Mouse (Mus musculus) hindbrain, embryonic 15.5 days (tissue): ENCODE results near the gene Cln5. TPM values are rescaled to one million over a fixed set of nuclear protein-coding genes. Genes with fewer than 3 reads are reported as not detected.

ENCODE experiments used
- ATAC-seq: fragments of 200-750 bp; cut with Nextera tagmentation; 2 replicates; pipeline ENCODE4 v1.8.0; 2017; ENCODE audit warnings: low read depth, moderate number of reproducible peaks, moderate TSS enrichment; ENCODE audit not compliant: low FRiP score
- H3K27ac ChIP-seq: fragments of 300-500 bp; sonication (generic); replicated peaks from 2 replicates; pipeline ENCODE4 v1.5.1; 2015; ENCODE audit warnings: mild to moderate bottlenecking, inconsistent platforms
- H3K27me3 ChIP-seq: fragments of 300-500 bp; sonication (generic); 2 replicates; pipeline ENCODE4 v1.6.1; 2015; ENCODE audit warnings: control low read depth, inconsistent platforms
- H3K36me3 ChIP-seq: fragments of 300-500 bp; sonication (generic); 2 replicates; pipeline ENCODE4 v1.6.1; 2015; ENCODE audit warnings: control low read depth, inconsistent platforms
- H3K4me1 ChIP-seq: fragments of 300-500 bp; sonication (generic); replicated peaks from 2 replicates; pipeline ENCODE4 v1.6.1; 2015; ENCODE audit warnings: control low read depth, inconsistent platforms
- H3K4me2 ChIP-seq: fragments of 300-500 bp; sonication (generic); 2 replicates; pipeline ENCODE4 v1.6.1; 2015; ENCODE audit warnings: moderate library complexity, mild to moderate bottlenecking, inconsistent platforms
- H3K4me3 ChIP-seq: fragments of 300-500 bp; sonication (generic); 2 replicates; pipeline ENCODE4 v1.5.1; 2015; ENCODE audit warnings: mild to moderate bottlenecking, inconsistent platforms
- H3K9ac ChIP-seq: fragments of 300-500 bp; sonication (generic); 2 replicates; pipeline ENCODE4 v1.6.1; 2015; ENCODE audit warnings: inconsistent platforms
- H3K9me3 ChIP-seq: fragments of 300-500 bp; sonication (generic); 2 replicates; pipeline ENCODE4 v1.6.1; 2016; ENCODE audit warnings: control low read depth, inconsistent platforms
- WGBS: fragments of 180-500 bp; shearing (Covaris S2); methylation state at CpG from one replicate; pipeline ENCODE4 v1.1.7; 2015; 5-methylcytosine and 5-hydroxymethylcytosine counted together
- polyA plus RNA-seq: library from polyadenylated mRNA; unstranded; fragments of >200 nt; fragmentation: Nextera tagmentation; extraction: Ambion mirVana; gene quantifications from 2 replicates; pipeline ENCODE4 v1.2.1, GENCODE M21; 2015

Cln5 gene
- polyA plus RNA-seq: 13.6 and 13.7 TPM in 2 replicates

GRCm38 (mm10) chr14:103069864-103070611 lies at the start of gene Cln5:
TSS of gene Cln5 (plus strand) at chr14:103070216.
- ATAC-seq: peak; percentile 98
- under 1% methylated on average over 65 of the region's 65 CpGs for WGBS
- Histone ChIP-seq H3K9me3 (no peaks in the 10 kb centered on the region), H3K4me2 (peak within 1 kb of the TSS; percentile 82), H3K36me3 (peaks cover 4% of the 10 kb centered on the region; the same call in 1 of the 2 replicates), H3K9ac (peak within 1 kb of the TSS; percentile 68), H3K4me3 (peak within 1 kb of the TSS; percentile 75), H3K4me1 (peaks cover 10% of the 10 kb centered on the region), H3K27ac (peak within 1 kb of the TSS; percentile 79), H3K27me3 (no peaks in the 10 kb centered on the region)

DNA sequence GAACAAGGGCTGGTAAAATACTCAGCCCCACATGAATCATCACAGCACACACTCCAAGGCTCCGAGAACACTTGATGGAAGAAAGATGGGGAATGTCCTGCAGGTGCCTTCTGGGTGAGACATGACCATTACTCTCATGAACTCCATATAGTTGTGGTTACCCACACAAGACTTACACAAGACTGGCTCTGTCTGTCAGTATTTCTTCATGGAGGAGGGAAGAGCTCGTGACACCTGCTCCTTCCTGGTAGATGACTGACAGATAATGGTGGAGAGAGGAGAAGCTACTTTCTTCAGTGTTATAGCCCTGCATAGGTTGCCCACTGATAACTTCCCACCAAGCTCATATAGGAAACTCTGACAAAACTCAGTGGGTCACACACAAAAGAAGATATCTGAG lies 40.8 kb upstream of the Cln5 start:
- no peak for ATAC-seq
- H3K27ac ChIP-seq: no peak overlapping the region
- H3K9me3 ChIP-seq: no peaks in the 10 kb centered on the region
- 90% methylated on average over 2 of the region's 2 CpGs for WGBS
- H3K9ac ChIP-seq: no peak overlapping the region
- H3K36me3 ChIP-seq: no peaks in the 10 kb centered on the region
- no peaks in the 10 kb centered on the region for H3K4me1 ChIP-seq
- no peak overlapping the region for H3K4me2 ChIP-seq
- H3K4me3 ChIP-seq: no peak overlapping the region
- no peaks in the 10 kb centered on the region for H3K27me3 ChIP-seq

- Histone ChIP-seq H3K4me3 (no peak overlapping the region), H3K9me3 (no peaks in the 10 kb centered on the region), H3K36me3 (no peaks in the 10 kb centered on the region), H3K27me3 (no peaks in the 10 kb centered on the region), H3K27ac (no peak overlapping the region), H3K4me2 (no peak overlapping the region), H3K4me1 (no peaks in the 10 kb centered on the region), H3K9ac (no peak overlapping the region)
- no peak for ATAC-seq
- 80% methylated on average over 10 of the region's 10 CpGs for WGBS
Observed at GRCm38 (mm10) chr14:103033271-103033823, 36.7 kb upstream of the Cln5 start.

DNA sequence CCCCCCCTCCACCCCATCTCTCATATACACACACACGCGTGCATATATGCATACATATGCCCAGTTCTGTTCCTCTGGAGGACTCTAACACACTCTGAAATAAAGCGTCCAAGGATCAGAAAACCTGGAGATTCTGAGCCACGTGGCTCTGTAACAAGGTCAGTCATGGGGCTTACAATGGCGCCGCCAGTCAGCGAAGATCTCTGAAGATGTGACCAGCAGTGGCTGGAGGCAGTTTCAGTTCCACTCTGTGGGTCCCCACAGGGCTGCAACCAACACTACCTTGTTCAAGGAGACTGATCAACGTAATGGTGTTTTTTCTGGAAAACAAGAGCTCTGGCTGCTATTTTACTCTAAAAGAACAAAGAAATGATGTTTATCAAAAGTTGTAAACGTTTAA lies 35.9 kb upstream of the Cln5 start:
- Histone ChIP-seq H3K9me3 (no peaks in the 10 kb centered on the region), H3K4me1 (no peaks in the 10 kb centered on the region), H3K4me2 (no peak overlapping the region), H3K36me3 (no peaks in the 10 kb centered on the region), H3K4me3 (no peak overlapping the region), H3K27me3 (no peaks in the 10 kb centered on the region), H3K9ac (no peak overlapping the region), H3K27ac (no peak overlapping the region)
- ATAC-seq: no peak
- 88% methylated on average over 9 of the region's 9 CpGs for WGBS

DNA sequence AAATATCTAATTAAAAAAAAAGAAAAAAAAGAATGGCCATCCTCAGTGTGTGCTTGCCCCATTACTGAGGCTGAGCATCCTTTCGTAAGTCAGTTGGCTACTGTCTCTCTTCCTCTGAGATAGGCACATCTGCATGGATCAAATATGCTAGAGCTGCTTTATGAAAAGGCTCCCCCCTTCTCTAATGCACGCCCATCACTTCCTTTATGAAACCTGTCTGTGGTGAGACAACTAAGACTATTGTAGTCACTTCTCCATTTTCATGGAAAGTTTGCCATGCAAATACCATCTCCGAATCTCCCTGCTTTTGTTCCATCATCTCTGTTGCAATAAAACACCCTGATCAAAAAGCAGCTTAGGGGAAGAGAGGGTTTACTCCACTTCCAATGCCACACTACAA lies 33.0 kb upstream of the Cln5 start:
- no peak for ATAC-seq
- H3K9me3 ChIP-seq: no peaks in the 10 kb centered on the region
- H3K9ac ChIP-seq: no peak overlapping the region
- H3K4me2 ChIP-seq: no peak overlapping the region
- WGBS: 79% methylated on average over 3 of the region's 3 CpGs
- H3K36me3 ChIP-seq: no peaks in the 10 kb centered on the region
- no peaks in the 10 kb centered on the region for H3K27me3 ChIP-seq
- H3K4me1 ChIP-seq: no peaks in the 10 kb centered on the region
- H3K27ac ChIP-seq: no peak overlapping the region
- H3K4me3 ChIP-seq: no peak overlapping the region

GRCm38 (mm10) chr14:103046677-103047076 lies 23.3 kb upstream of the Cln5 start, which contains the start of gene Acod1:
TSS of gene Acod1 (plus strand) at chr14:103046977.
- H3K4me1 ChIP-seq: no peaks in the 10 kb centered on the region

DNA sequence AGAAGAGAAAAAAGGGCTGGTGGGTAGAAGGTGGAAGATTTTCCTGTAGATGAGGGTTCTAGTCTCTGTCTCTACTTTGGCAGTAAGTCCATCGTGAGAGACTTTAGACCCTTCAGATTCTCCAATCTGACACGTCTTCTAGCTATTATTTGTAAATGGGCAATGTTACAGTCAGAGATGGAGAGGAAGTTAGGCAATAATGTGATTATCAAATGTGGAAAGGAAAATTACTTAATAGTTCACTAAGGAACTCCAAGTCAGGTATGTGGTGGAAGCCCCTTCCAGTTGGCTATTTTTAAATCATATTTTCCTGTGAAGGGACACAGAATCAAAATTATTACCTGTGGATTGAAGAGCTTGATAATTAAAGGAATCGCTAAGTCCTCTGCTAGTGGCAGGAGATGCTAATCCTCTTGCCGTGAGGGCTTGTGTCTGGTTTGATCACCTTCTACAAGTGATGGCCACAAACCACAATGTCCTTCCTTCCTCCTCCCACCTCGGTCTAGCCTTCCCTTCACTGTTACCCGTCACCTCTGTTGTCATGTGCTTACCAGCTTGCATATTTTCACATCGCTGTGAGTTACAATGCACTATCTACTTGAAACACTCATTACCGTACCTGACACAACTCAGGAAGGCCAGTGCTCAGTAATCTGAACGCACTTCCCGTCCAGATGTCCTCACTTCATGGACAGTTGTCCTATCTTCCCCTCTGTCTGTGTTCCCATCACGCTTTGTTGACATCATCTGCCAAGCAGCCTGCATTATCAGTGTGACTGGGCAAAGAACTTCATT lies 21.5 kb upstream of the Cln5 start:
- Histone ChIP-seq H3K4me1 (no peaks in the 10 kb centered on the region), H3K9ac (no peak overlapping the region), H3K4me3 (no peak overlapping the region), H3K9me3 (no peaks in the 10 kb centered on the region), H3K27ac (no peak overlapping the region), H3K27me3 (no peaks in the 10 kb centered on the region), H3K36me3 (no peaks in the 10 kb centered on the region), H3K4me2 (no peak overlapping the region)
- no peak for ATAC-seq
- WGBS: 90% methylated on average over 11 of the region's 11 CpGs

More at GRCm38 (mm10) chr14:103046677-103047076, 23.3 kb upstream of the Cln5 start, which contains the start of gene Acod1:
- H3K9me3 ChIP-seq: no peaks in the 10 kb centered on the region
- no peak within 1 kb of the TSS for H3K4me3 ChIP-seq
- H3K27me3 ChIP-seq: no peaks in the 10 kb centered on the region
- H3K36me3 ChIP-seq: no peaks in the 10 kb centered on the region
- no peak within 1 kb of the TSS for H3K9ac ChIP-seq
- no peak within 1 kb of the TSS for H3K4me2 ChIP-seq
- H3K27ac ChIP-seq: no peak within 1 kb of the TSS
- WGBS: 76% methylated on average over 2 of the region's 2 CpGs
- no peak for ATAC-seq

GRCm38 (mm10) chr14:103051159-103051769 lies 18.8 kb upstream of the Cln5 start:
- Histone ChIP-seq H3K27ac (no peak overlapping the region), H3K4me1 (no peaks in the 10 kb centered on the region), H3K9me3 (no peaks in the 10 kb centered on the region), H3K27me3 (no peaks in the 10 kb centered on the region), H3K9ac (no peak overlapping the region), H3K4me3 (no peak overlapping the region), H3K36me3 (no peaks in the 10 kb centered on the region), H3K4me2 (no peak overlapping the region)
- ATAC-seq: peak; percentile 72; the same call in 1 of the 2 replicates
- 39% methylated on average over 8 of the region's 8 CpGs for WGBS

- Histone ChIP-seq H3K27ac (no peak overlapping the region), H3K9me3 (no peaks in the 10 kb centered on the region), H3K36me3 (no peaks in the 10 kb centered on the region), H3K4me1 (no peaks in the 10 kb centered on the region), H3K4me2 (no peak overlapping the region), H3K27me3 (no peaks in the 10 kb centered on the region), H3K4me3 (no peak overlapping the region), H3K9ac (no peak overlapping the region)
- ATAC-seq: no peak
- 84% methylated on average over 13 of the region's 13 CpGs for WGBS
Observed at GRCm38 (mm10) chr14:103054731-103055130, 15.3 kb upstream of the Cln5 start.

- no peak for ATAC-seq
- 93% methylated on average over 7 of the region's 7 CpGs for WGBS
- no peaks in the 10 kb centered on the region for H3K27me3 ChIP-seq
- no peaks in the 10 kb centered on the region for H3K9me3 ChIP-seq
- H3K36me3 ChIP-seq: no peaks in the 10 kb centered on the region
- H3K4me2 ChIP-seq: no peak overlapping the region
- H3K27ac ChIP-seq: no peak overlapping the region
- H3K4me3 ChIP-seq: no peak overlapping the region
- H3K9ac ChIP-seq: no peak overlapping the region
- no peaks in the 10 kb centered on the region for H3K4me1 ChIP-seq
Observed at GRCm38 (mm10) chr14:103056601-103057000, 13.4 kb upstream of the Cln5 start.

DNA sequence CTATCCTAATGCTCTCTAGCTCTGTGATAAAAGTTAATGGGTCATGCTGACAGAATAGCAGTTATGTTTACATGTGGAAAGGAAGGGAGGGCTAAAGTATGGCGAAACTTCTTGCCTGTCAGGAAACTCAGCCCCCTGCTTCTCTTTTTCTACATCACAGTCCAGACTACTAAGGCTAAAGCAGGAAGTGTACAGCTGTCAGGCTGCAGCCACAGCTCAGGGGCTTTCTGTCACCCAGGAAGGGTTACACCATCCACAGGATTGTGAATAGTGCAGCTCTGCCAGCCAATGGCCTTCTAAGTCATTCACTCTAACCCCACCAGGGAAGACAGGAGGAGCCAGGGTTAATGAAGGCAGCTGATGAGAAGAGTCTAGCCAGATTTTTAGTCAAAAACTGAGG lies 11.0 kb upstream of the Cln5 start:
- 81% methylated on average over 1 of the region's 1 CpGs for WGBS
- no peak for ATAC-seq
- no peak overlapping the region for H3K9ac ChIP-seq
- no peak overlapping the region for H3K4me3 ChIP-seq
- no peak overlapping the region for H3K27ac ChIP-seq
- no peaks in the 10 kb centered on the region for H3K9me3 ChIP-seq
- H3K36me3 ChIP-seq: no peaks in the 10 kb centered on the region
- H3K4me2 ChIP-seq: no peak overlapping the region
- H3K27me3 ChIP-seq: no peaks in the 10 kb centered on the region
- H3K4me1 ChIP-seq: no peaks in the 10 kb centered on the region

DNA sequence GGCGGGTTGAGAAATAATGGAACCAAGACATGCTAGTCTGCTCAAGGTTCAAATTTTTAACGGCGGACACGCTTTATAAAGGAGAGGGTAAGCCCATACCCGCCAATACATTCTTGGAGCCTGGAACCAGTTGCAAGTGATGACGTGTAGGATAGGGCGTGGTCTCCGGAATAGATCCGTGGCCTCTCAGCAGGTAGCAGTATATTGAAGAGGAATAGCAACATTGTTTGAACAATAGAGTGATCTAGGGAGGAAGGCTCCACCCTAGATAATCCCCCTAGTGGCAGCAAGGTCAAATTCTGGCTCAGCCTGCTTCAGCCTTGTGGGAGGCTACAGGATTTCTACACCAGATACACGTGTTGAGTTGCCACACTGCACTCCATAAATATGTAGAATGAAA lies 10.5 kb upstream of the Cln5 start:
- WGBS: 87% methylated on average over 10 of the region's 10 CpGs

More for the DNA sequence above, 10.5 kb upstream of the Cln5 start:
- no peaks in the 10 kb centered on the region for H3K36me3 ChIP-seq
- no peak overlapping the region for H3K9ac ChIP-seq
- H3K9me3 ChIP-seq: no peaks in the 10 kb centered on the region
- H3K4me2 ChIP-seq: no peak overlapping the region
- H3K27ac ChIP-seq: no peak overlapping the region
- H3K4me3 ChIP-seq: no peak overlapping the region
- no peak for ATAC-seq
- no peaks in the 10 kb centered on the region for H3K4me1 ChIP-seq
- H3K27me3 ChIP-seq: no peaks in the 10 kb centered on the region
